Mouse (Mus musculus) liver, adult 10 weeks (tissue): ENCODE measurements around the gene Bysl. TPM values are rescaled to one million over a fixed set of nuclear protein-coding genes. Genes with fewer than 3 reads are reported as not detected.

ENCODE experiments used
- polyA plus RNA-seq: library from polyadenylated mRNA; stranded (reverse); fragments of 350-450 nt; fragmentation: Illumina TruSeq; extraction: RNeasy Lipid Tissue Mini Kit (QIAGEN cat#74804); gene quantifications from one replicate; pipeline ENCODE4 v1.2.3, GENCODE M21; 2014; ENCODE audit warnings: low read depth, low replicate concordance

The Bysl gene
- 1.1 TPM for polyA plus RNA-seq

GRCm38 (mm10) chr17:47610849-47611660 is at the start of gene Bysl, which contains the start of the genes Med20 and Gm20517:
Gene Bysl, minus strand, starts transcription at chr17:47611492.
Gene Med20, plus strand, starts transcription at chr17:47611582.
Gene Gm20517, plus strand, starts transcription at chr17:47611589.

GRCm38 (mm10) chr17:47630678-47631065 is 19.4 kb upstream of the Bysl start, which contains the start of gene Usp49:
Gene Usp49, plus strand, starts transcription at chr17:47630690.

Other genes with a start within 250 kb of the Bysl start
- 47.8 TPM for gene Mrps10, start 242.6 kb downstream of the Bysl start, polyA plus RNA-seq
- not detected for gene Guca1b, start 226.1 kb downstream of the Bysl start, polyA plus RNA-seq
- not detected for gene Guca1a, start 210.9 kb downstream of the Bysl start, polyA plus RNA-seq
- gene AI661453, start 174.9 kb downstream of the Bysl start, polyA plus RNA-seq, result 1.0 TPM
- 6.5 TPM for gene 1700001C19Rik, start 174.1 kb downstream of the Bysl start, polyA plus RNA-seq
- 2.4 TPM for gene Taf8, start 109.2 kb downstream of the Bysl start, polyA plus RNA-seq
- 3.1 TPM for gene Ccnd3, start 106.4 kb downstream of the Bysl start, polyA plus RNA-seq
- 8.6 TPM for gene Med20, start 90 bp upstream of the Bysl start, polyA plus RNA-seq
- 0.32 TPM for gene Gm20517, start 97 bp upstream of the Bysl start, polyA plus RNA-seq
- 1.2 TPM for gene Usp49, start 19.2 kb upstream of the Bysl start, polyA plus RNA-seq
- 32.8 TPM for gene Tomm6, start 76.9 kb upstream of the Bysl start, polyA plus RNA-seq
- 0.79 TPM for gene Frs3, start 77.5 kb upstream of the Bysl start, polyA plus RNA-seq
- gene Gm21981, start 83.0 kb upstream of the Bysl start, polyA plus RNA-seq, result not detected
- gene Prickle4, start 83.2 kb upstream of the Bysl start, polyA plus RNA-seq, result not detected
- gene Pgc, start 115.3 kb upstream of the Bysl start, polyA plus RNA-seq, result not detected
- gene Tfeb, start 125.5 kb upstream of the Bysl start, polyA plus RNA-seq, result 0.77 TPM
- not detected for gene Mdfi, start 223.2 kb upstream of the Bysl start, polyA plus RNA-seq